Mouse (Mus musculus): ENCODE measurements around the gene Rasgrf2. TPM values are rescaled to one million over a fixed set of nuclear protein-coding genes. Genes with fewer than 3 reads are reported as not detected.

The Rasgrf2 gene
- total RNA-seq, 2 experiments from 2014 or later: 2.6 to 2.7 TPM

- DNase-seq: peak; percentile 38 to 51
These were observed 249.5 kb downstream of the Rasgrf2 start for GRCm38 (mm10) chr13:91881837-91882480.

GRCm38 (mm10) chr13:91880256-91880655 is 251.2 kb downstream of the Rasgrf2 start:
- no peak for DNase-seq

- DNase-seq: no peak
These were observed 253.5 kb downstream of the Rasgrf2 start for GRCm38 (mm10) chr13:91877996-91878395.

- no peak for DNase-seq
These were observed 254.1 kb downstream of the Rasgrf2 start for GRCm38 (mm10) chr13:91877350-91877749.

GRCm38 (mm10) chr13:91876741-91877349 is 254.6 kb downstream of the Rasgrf2 start, which contains the start of gene Ckmt2:
TSS of gene Ckmt2 (minus strand) at chr13:91876885.
- DNase-seq: no peak

GRCm38 (mm10) chr13:91875581-91875980 is 255.9 kb downstream of the Rasgrf2 start:
- no peak for DNase-seq

- no peak for DNase-seq
These were observed 256.9 kb downstream of the Rasgrf2 start for GRCm38 (mm10) chr13:91874565-91874964.

- no peak for DNase-seq
These were observed 257.6 kb downstream of the Rasgrf2 start for GRCm38 (mm10) chr13:91873734-91874329.

- DNase-seq: no peak
These were observed 262.9 kb downstream of the Rasgrf2 start for GRCm38 (mm10) chr13:91868577-91868976.

- DNase-seq: peak in 1 of 2 experiments; percentile 33
These were observed 272.6 kb downstream of the Rasgrf2 start for GRCm38 (mm10) chr13:91858835-91859234.

- DNase-seq: no peak
These were observed 274.0 kb downstream of the Rasgrf2 start for GRCm38 (mm10) chr13:91857427-91857826.

- no peak for DNase-seq
These were observed 277.0 kb downstream of the Rasgrf2 start for GRCm38 (mm10) chr13:91854412-91854811.

Other genes starting within 250 kb of the Rasgrf2 start
- gene Gm20379, start 174.3 kb upstream of the Rasgrf2 start, total RNA-seq (2021): not detected
- gene Dhfr, start 223.1 kb upstream of the Rasgrf2 start, total RNA-seq (2021): 1 to 10 TPM; 2.5 to 4.1 TPM
- gene Msh3, start 223.3 kb upstream of the Rasgrf2 start, total RNA-seq (2021): 10 to 100 TPM; 15.7 to 26.2 TPM

All from adrenal gland, postnatal 36 days (tissue).